Mouse (Mus musculus) liver, embryonic 14.5 days (tissue): ENCODE measurements around the gene Selenon. TPM values are rescaled to one million over a fixed set of nuclear protein-coding genes. Genes with fewer than 3 reads are reported as not detected.
"Not testable (repeated sequence)": the region's sequence is repeated elsewhere in the genome, so short reads cannot be mapped to it uniquely, and the experiment has no call there.

ENCODE experiments used
- ATAC-seq: fragments of 200-750 bp; cut with Nextera tagmentation; 2 replicates; pipeline ENCODE4 v1.8.0; 2017; ENCODE audit warnings: moderate number of reproducible peaks, mild to moderate bottlenecking, moderate library complexity; ENCODE audit not compliant: insufficient read depth
- DNase-seq, 3 experiments: peaks; one replicate each; pipeline ENCODE4 v3.0.0-alpha.2; 2012 to 2013; ENCODE audit warnings: low read depth in 3 of 3, low spot score in 3 of 3
- H3K27ac ChIP-seq: fragments of 300-500 bp; sonication (generic); 2 replicates; pipeline ENCODE4 v1.5.1; 2014; ENCODE audit warnings: moderate library complexity, mild to moderate bottlenecking, control low read depth, inconsistent platforms
- H3K27me3 ChIP-seq: fragments of 300-500 bp; sonication (generic); 2 replicates; pipeline ENCODE4 v1.6.1; 2014; ENCODE audit warnings: mild to moderate bottlenecking, low read length, moderate library complexity; ENCODE audit not compliant: control insufficient read depth, insufficient read depth
- H3K36me3 ChIP-seq: fragments of 300-500 bp; sonication (generic); replicated peaks from 2 replicates; pipeline ENCODE4 v1.6.1; 2014; ENCODE audit warnings: low read depth; ENCODE audit not compliant: control insufficient read depth, insufficient read depth
- H3K4me1 ChIP-seq, 2 experiments: fragments of 200-500 bp in 1 of 2; fragments of 300-500 bp in 1 of 2; sonication (generic) in 1 of 2; replicated peaks; 2 replicates each; pipeline ENCODE4 v1.6.1; 2012 to 2014; ENCODE audit warnings: antibody characterized with exemption in 1 of 2, inconsistent platforms in 1 of 2, low read length in 1 of 2; ENCODE audit not compliant: control insufficient read depth in 2 of 2, insufficient read depth in 2 of 2
- H3K4me2 ChIP-seq: fragments of 300-500 bp; sonication (generic); 2 replicates; pipeline ENCODE4 v1.6.1; 2014; ENCODE audit warnings: low read depth, mild to moderate bottlenecking, control low read depth, moderate library complexity
- H3K4me3 ChIP-seq, 2 experiments: fragments of 200-500 bp in 1 of 2; fragments of 300-500 bp in 1 of 2; sonication (generic) in 1 of 2; 2 replicates each; pipeline ENCODE4 v1.5.1; 2012 to 2014; ENCODE audit warnings: low read depth in 2 of 2, low read length in 2 of 2, mild to moderate bottlenecking in 2 of 2, control low read depth in 1 of 2, inconsistent platforms in 1 of 2, moderate library complexity in 1 of 2; ENCODE audit not compliant: insufficient read depth in 1 of 2
- H3K9ac ChIP-seq: fragments of 300-500 bp; sonication (generic); replicated peaks from 2 replicates; pipeline ENCODE4 v1.6.1; 2014; ENCODE audit warnings: mild to moderate bottlenecking, control low read depth, moderate library complexity
- H3K9me3 ChIP-seq: fragments of 300-500 bp; sonication (generic); 2 replicates; pipeline ENCODE4 v1.6.1; 2016; ENCODE audit warnings: low read length, mixed read lengths; ENCODE audit not compliant: control insufficient read depth
- CTCF ChIP-seq: IDR thresholded peaks from 2 replicates; pipeline ENCODE4 v1.5.1; 2016; ENCODE audit warnings: antibody characterized with exemption, low read depth, control low read depth
- EP300 ChIP-seq: IDR thresholded peaks from 2 replicates; pipeline ENCODE4 v1.6.1; 2016; ENCODE audit warnings: antibody characterized with exemption, low read depth
- WGBS: fragments of 180-500 bp; shearing (Covaris S2); extraction: QIAGEN DNeasy Blood & Tissue Kit; methylation state at CpG from one replicate; pipeline ENCODE4 v1.1.7; 2014; ENCODE audit not compliant: insufficient replicate concordance; 5-methylcytosine and 5-hydroxymethylcytosine counted together
- polyA plus RNA-seq, 2 experiments: library from polyadenylated mRNA; depleted of rRNA in 1 of 2; stranded (reverse) in 1 of 2; unstranded in 1 of 2; fragments of >200 nt; fragmentation: Nextera tagmentation in 1 of 2; extraction: Ambion mirVana in 1 of 2; gene quantifications; 2 replicates each; pipeline versions ENCODE4 v1.2.1 to v1.2.3; 2012 to 2014

Gene Selenon
- polyA plus RNA-seq, 2 experiments, result 1.9 to 3.6 TPM

- H3K36me3 ChIP-seq, result no peaks in the 10 kb centered on the region
- peak overlapping the region; percentile 74 for H3K4me2 ChIP-seq
- TF ChIP-seq EP300 (no peak), CTCF (no peak)
- no peak overlapping the region for H3K27ac ChIP-seq
- H3K4me1 ChIP-seq, result peaks cover 25 to 34% of the 10 kb centered on the region in 2 experiments
- H3K27me3 ChIP-seq, result no peaks in the 10 kb centered on the region; the same call in 1 of the 2 replicates
- peak overlapping the region; percentile 31 to 51 for H3K4me3 ChIP-seq
- no peaks in the 10 kb centered on the region for H3K9me3 ChIP-seq
- WGBS, result 8% methylated on average over 6 of the region's 6 CpGs
- peak overlapping the region; percentile 45 for H3K9ac ChIP-seq
- DNase-seq (no peak), ATAC-seq (peak; percentile 21)
Observed at GRCm38 (mm10) chr4:134497223-134497622, 54.7 kb downstream of the Selenon start.

- Histone ChIP-seq H3K27me3 (no peaks in the 10 kb centered on the region; the same call in 1 of the 2 replicates), H3K9me3 (no peaks in the 10 kb centered on the region), H3K36me3 (no peaks in the 10 kb centered on the region), H3K9ac (peak within 1 kb of the TSS; percentile 45), H3K4me2 (peak within 1 kb of the TSS; percentile 74), H3K4me3 (peak within 1 kb of the TSS; percentile 31 to 51), H3K27ac (peak within 1 kb of the TSS; percentile 18), H3K4me1 (peaks cover 25 to 34% of the 10 kb centered on the region in 2 experiments)
- DNase-seq, result peak in 2 of 3 experiments; percentile 59 to 60
- TF ChIP-seq EP300 (0 out of 2 replicates have a peak, but pooled peaks have one; percentile 28), CTCF (0 out of 2 replicates have a peak, but pooled peaks have one; percentile 19)
- peak; percentile 83 for ATAC-seq
- 1% methylated on average over 35 of the region's 35 CpGs for WGBS
Observed at GRCm38 (mm10) chr4:134496595-134497210, 55.3 kb downstream of the Selenon start, which contains the start of gene Paqr7. Gene Paqr7 (plus strand): TSS chr4:134496697.

GRCm38 (mm10) chr4:134495546-134495923, 56.4 kb downstream of the Selenon start:
- ATAC-seq, result no peak
- Histone ChIP-seq H3K9me3 (no peaks in the 10 kb centered on the region; the same call in 1 of the 2 replicates), H3K4me1 (peaks cover 25 to 34% of the 10 kb centered on the region in 2 experiments), H3K9ac (no peak overlapping the region), H3K36me3 (no peaks in the 10 kb centered on the region), H3K27ac (no peak overlapping the region), H3K4me3 (no peak overlapping the region), H3K27me3 (no peaks in the 10 kb centered on the region; the same call in 1 of the 2 replicates), H3K4me2 (no peak overlapping the region)
- 65% methylated on average over 5 of the region's 5 CpGs for whole genome bisulfite sequencing
- TF ChIP-seq CTCF (no peak), EP300 (no peak)
- DNase-seq, result no peak

GRCm38 (mm10) chr4:134494780-134495545, 57.0 kb downstream of the Selenon start:
- no peaks in the 10 kb centered on the region for H3K36me3 ChIP-seq
- WGBS, result 12% methylated on average over 16 of the region's 16 CpGs

GRCm38 (mm10) chr4:134494161-134494560, 57.8 kb downstream of the Selenon start:
- H3K27me3 ChIP-seq, ATAC-seq, DNase-seq, H3K36me3 ChIP-seq, H3K9me3 ChIP-seq, H3K27ac ChIP-seq, H3K4me2 ChIP-seq, H3K9ac ChIP-seq, H3K4me3 ChIP-seq: not testable (repeated sequence)
- H3K4me1 ChIP-seq, result peaks cover 25 to 43% of the 10 kb centered on the region in 2 experiments
- 70% methylated on average over 6 of the region's 6 CpGs for WGBS

More at GRCm38 (mm10) chr4:134494780-134495545, 57.0 kb downstream of the Selenon start:
- DNase-seq (peak in 1 of 3 experiments; percentile 46), ATAC-seq (peak; percentile 43)
- H3K27me3 ChIP-seq, result no peaks in the 10 kb centered on the region; the same call in 1 of the 2 replicates
- H3K9ac ChIP-seq, result no peak overlapping the region
- TF ChIP-seq EP300 (no peak; the same call in 1 of the 2 replicates), CTCF (no peak)
- H3K4me1 ChIP-seq, result peaks cover 25 to 37% of the 10 kb centered on the region in 2 experiments
- H3K4me3 ChIP-seq, result no peak overlapping the region
- H3K9me3 ChIP-seq, result no peaks in the 10 kb centered on the region; the same call in 1 of the 2 replicates
- H3K4me2 ChIP-seq, result peak overlapping the region; percentile 11; the same call in 1 of the 2 replicates
- H3K27ac ChIP-seq, result no peak overlapping the region
